Comparison of ENCODE assay signal across 27 mouse cellular contexts in the genomic region with DNA sequence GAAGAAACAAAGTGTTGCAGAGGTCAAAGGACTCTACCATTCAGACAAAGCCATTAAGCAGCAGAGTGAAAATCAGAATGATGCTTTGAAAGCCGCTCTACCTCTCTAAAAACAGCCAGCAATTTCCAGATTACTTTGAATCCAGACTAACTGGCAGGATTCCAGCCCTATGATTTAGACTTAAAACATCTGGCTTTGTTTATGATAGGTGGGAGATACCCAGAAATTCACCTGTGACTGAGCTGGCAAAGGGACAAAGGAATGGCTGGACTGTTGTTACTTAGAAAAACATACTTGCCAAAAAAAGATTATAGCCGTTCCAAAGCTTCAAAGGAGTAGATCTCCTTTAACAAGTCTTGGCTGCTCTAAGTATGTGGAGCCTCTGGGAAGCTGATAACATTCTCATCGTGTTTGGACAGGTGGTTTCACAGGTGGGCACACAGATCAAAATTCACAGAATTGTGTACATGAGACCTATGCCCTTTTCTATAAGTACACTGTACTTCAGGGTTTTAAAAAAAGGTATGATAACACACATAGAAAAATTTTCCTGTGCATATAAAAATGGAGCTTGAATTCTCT.
DNase-seq lines count a peak whose midpoint lies in the region; ATAC-seq and TF ChIP-seq lines count a peak whose summit lies in the region.
"Had no signal": no experiment of that assay in that cellular context is flagged by ENCODE, and none has a peak within 500 bp of the region (broad histone marks: within the 10 kb centered on the region; RNA-seq: fewer than 3 reads in every experiment).

No protein-coding gene starts in this region.

- H3K27me3 ChIP-seq in embryonic facial prominence, embryonic 14.5 days (replicated peaks; ENCODE audit: control insufficient read depth, insufficient read depth, low read length), result no peaks in the 10 kb centered on the region
- H3K27me3 ChIP-seq in embryonic facial prominence, embryonic 10.5 days (replicated peaks; ENCODE audit: low read depth, poor library complexity, severe bottlenecking), result no peaks in the 10 kb centered on the region
- H3K27me3 ChIP-seq in limb, embryonic 14.5 days (ENCODE audit: control insufficient read depth, insufficient read depth, low read length), result no peaks in the 10 kb centered on the region
- H3K27me3 ChIP-seq in limb, embryonic 10.5 days (ENCODE audit: low read depth, poor library complexity, severe bottlenecking), result no peaks in the 10 kb centered on the region
- no peaks in the 10 kb centered on the region for H3K27me3 ChIP-seq in stomach, postnatal 0 days (ENCODE audit: control insufficient read depth, insufficient read depth, low read length)
- H3K27me3 ChIP-seq: embryonic facial prominence, embryonic 15.5 days; forebrain, embryonic 13.5 days; hindbrain, embryonic 13.5 days; liver, embryonic 15.5 days; midbrain, embryonic 13.5 days; neural tube, embryonic 13.5 days had no signal

- no peaks in the 10 kb centered on the region for H3K36me3 ChIP-seq in embryonic facial prominence, embryonic 14.5 days (ENCODE audit: control insufficient read depth, insufficient read depth, low read length)
- no peaks in the 10 kb centered on the region for H3K36me3 ChIP-seq in embryonic facial prominence, embryonic 10.5 days (replicated peaks)
- H3K36me3 ChIP-seq in limb, embryonic 14.5 days (ENCODE audit: control insufficient read depth, insufficient read depth, low read length), result no peaks in the 10 kb centered on the region
- H3K36me3 ChIP-seq in limb, embryonic 10.5 days, result no peaks in the 10 kb centered on the region
- H3K36me3 ChIP-seq in stomach, postnatal 0 days (ENCODE audit: control insufficient read depth, insufficient read depth, low read length), result no peaks in the 10 kb centered on the region
- H3K36me3 ChIP-seq: embryonic facial prominence, embryonic 15.5 days; G1E; hindbrain, embryonic 13.5 days; liver, embryonic 15.5 days; midbrain, embryonic 13.5 days; neural tube, embryonic 13.5 days had no signal

- no peak for TF ChIP-seq EP300 in stomach, postnatal 0 days (optimal IDR thresholded peaks at IDR 0.05)

- no peak overlapping the region for H3K4me2 ChIP-seq in embryonic facial prominence, embryonic 14.5 days (ENCODE audit: low read depth, low read length)
- H3K4me2 ChIP-seq in limb, embryonic 14.5 days (replicated peaks; ENCODE audit: low read depth, low read length, severe bottlenecking), result no peak overlapping the region
- no peak overlapping the region for H3K4me2 ChIP-seq in stomach, postnatal 0 days (replicated peaks; ENCODE audit: low read depth)
- H3K4me2 ChIP-seq: embryonic facial prominence, embryonic 15.5 days; forebrain, embryonic 13.5 days; hindbrain, embryonic 13.5 days; liver, embryonic 15.5 days; midbrain, embryonic 13.5 days; neural tube, embryonic 13.5 days had no signal

- H3K9me3 ChIP-seq in embryonic facial prominence, embryonic 14.5 days (ENCODE audit: control insufficient read depth, low read length), result no peaks in the 10 kb centered on the region
- no peaks in the 10 kb centered on the region for H3K9me3 ChIP-seq in embryonic facial prominence, embryonic 10.5 days
- H3K9me3 ChIP-seq in limb, embryonic 14.5 days (ENCODE audit: control insufficient read depth, low read length), result no peaks in the 10 kb centered on the region
- H3K9me3 ChIP-seq in limb, embryonic 10.5 days (replicated peaks), result no peaks in the 10 kb centered on the region
- no peaks in the 10 kb centered on the region for H3K9me3 ChIP-seq in stomach, postnatal 0 days (ENCODE audit: control insufficient read depth, low read length)
- H3K9me3 ChIP-seq: embryonic facial prominence, embryonic 15.5 days; forebrain, embryonic 13.5 days; G1E; hindbrain, embryonic 13.5 days; liver, embryonic 15.5 days; midbrain, embryonic 13.5 days; neural tube, embryonic 13.5 days had no signal

- H3K9ac ChIP-seq in embryonic facial prominence, embryonic 14.5 days (ENCODE audit: low read depth, low read length), result no peak overlapping the region
- H3K9ac ChIP-seq in limb, embryonic 14.5 days (ENCODE audit: low read depth, low read length, severe bottlenecking), result no peak overlapping the region
- H3K9ac ChIP-seq in stomach, postnatal 0 days (ENCODE audit: low read length), result no peak overlapping the region
- H3K9ac ChIP-seq: embryonic facial prominence, embryonic 15.5 days; forebrain, embryonic 13.5 days; hindbrain, embryonic 13.5 days; liver, embryonic 15.5 days; midbrain, embryonic 13.5 days; neural tube, embryonic 13.5 days had no signal

- TF ChIP-seq POLR2A in limb, embryonic 14.5 days (IDR thresholded peaks at IDR 0.05; ENCODE audit: borderline replicate concordance, extremely low read depth, insufficient read depth, insufficient read length), result no peak

- WGBS in embryonic facial prominence, embryonic 14.5 days, result 31% methylated on average over 3 of the region's 3 CpGs
- WGBS in embryonic facial prominence, embryonic 10.5 days, result 63% methylated on average over 3 of the region's 3 CpGs
- 29% methylated on average over 3 of the region's 3 CpGs for WGBS in limb, embryonic 14.5 days
- 77% methylated on average over 3 of the region's 3 CpGs for WGBS in limb, embryonic 10.5 days
- WGBS in stomach, postnatal 0 days, result 24% methylated on average over 3 of the region's 3 CpGs

- no peak overlapping the region for H3K4me3 ChIP-seq in embryonic facial prominence, embryonic 14.5 days (ENCODE audit: low read depth, low read length)
- no peak overlapping the region for H3K4me3 ChIP-seq in embryonic facial prominence, embryonic 10.5 days
- H3K4me3 ChIP-seq in limb, embryonic 14.5 days (replicated peaks; ENCODE audit: low read length), result no peak overlapping the region
- H3K4me3 ChIP-seq in limb, embryonic 10.5 days, result no peak overlapping the region
- no peak overlapping the region for H3K4me3 ChIP-seq in stomach, postnatal 0 days (ENCODE audit: low read depth, low read length)
- H3K4me3 ChIP-seq: embryonic facial prominence, embryonic 15.5 days; forebrain, embryonic 13.5 days; hindbrain, embryonic 13.5 days; liver, embryonic 15.5 days; midbrain, embryonic 13.5 days; neural tube, embryonic 13.5 days had no signal

- DNase-seq in embryonic facial prominence, embryonic 14.5 days (ENCODE audit: low spot score), result peak; percentile 72
- DNase-seq in embryonic facial prominence, embryonic 10.5 days (ENCODE audit: low spot score), result no peak
- DNase-seq in limb, embryonic 14.5 days (ENCODE audit: low spot score), result peak; percentile 40
- no peak for DNase-seq in limb, embryonic 10.5 days (ENCODE audit: low spot score)
- DNase-seq in fibroblast of lung, adult 2 months (ENCODE audit: low read depth), result peak; percentile 4
- peak; percentile 26 for DNase-seq in stomach, postnatal 0 days (ENCODE audit: low spot score)
- DNase-seq in right cerebral cortex, postnatal 10 days (ENCODE audit: low spot score in 2 of 2), result no peak
- DNase-seq: adrenal gland, postnatal 10 days; cerebellum, adult 11 months; cerebellum, adult 9-10 months; cerebellum, postnatal 36 days; gastrocnemius, postnatal 14 days; heart, postnatal 14 days; kidney, adult 8-10 months; kidney, postnatal 14 days; layer of hippocampus, adult 9-11 months had no signal

- no peak overlapping the region for H3K27ac ChIP-seq in embryonic facial prominence, embryonic 14.5 days (replicated peaks; ENCODE audit: low read depth, low read length)
- H3K27ac ChIP-seq in embryonic facial prominence, embryonic 10.5 days (replicated peaks), result no peak overlapping the region
- H3K27ac ChIP-seq in limb, embryonic 14.5 days (replicated peaks; ENCODE audit: low read depth, low read length), result no peak overlapping the region
- no peak overlapping the region for H3K27ac ChIP-seq in limb, embryonic 10.5 days
- H3K27ac ChIP-seq in stomach, postnatal 0 days (replicated peaks), result no peak overlapping the region
- H3K27ac ChIP-seq: embryonic facial prominence, embryonic 15.5 days; forebrain, embryonic 13.5 days; hindbrain, embryonic 13.5 days; liver, embryonic 15.5 days; macrophage; midbrain, embryonic 13.5 days; neural tube, embryonic 13.5 days had no signal

- peak; percentile 44; the same call in 1 of the 2 replicates for ATAC-seq in embryonic facial prominence, embryonic 14.5 days (ENCODE audit: low read depth)
- no peak for ATAC-seq in limb, embryonic 14.5 days (ENCODE audit: low FRiP score, low read depth)
- ATAC-seq in stomach, postnatal 0 days (ENCODE audit: low FRiP score, low TSS enrichment), result peak; percentile 47; the same call in 1 of the 2 replicates
- ATAC-seq: forebrain, embryonic 13.5 days; intestine, embryonic 16.5 days; lung, postnatal 0 days; midbrain, embryonic 13.5 days; Patski had no signal

- no peak for TF ChIP-seq CTCF in stomach, postnatal 0 days (IDR thresholded peaks at IDR 0.05; ENCODE audit: low read depth)

- no peaks in the 10 kb centered on the region for H3K4me1 ChIP-seq in embryonic facial prominence, embryonic 14.5 days (ENCODE audit: control insufficient read depth, insufficient read depth, low read length)
- no peaks in the 10 kb centered on the region for H3K4me1 ChIP-seq in embryonic facial prominence, embryonic 10.5 days
- no peaks in the 10 kb centered on the region for H3K4me1 ChIP-seq in limb, embryonic 14.5 days (ENCODE audit: control insufficient read depth, insufficient read depth, low read length)
- no peaks in the 10 kb centered on the region for H3K4me1 ChIP-seq in limb, embryonic 10.5 days
- H3K4me1 ChIP-seq in stomach, postnatal 0 days (replicated peaks; ENCODE audit: control insufficient read depth, insufficient read depth), result no peaks in the 10 kb centered on the region
- H3K4me1 ChIP-seq: embryonic facial prominence, embryonic 15.5 days; forebrain, embryonic 13.5 days; hindbrain, embryonic 13.5 days; liver, embryonic 15.5 days; midbrain, embryonic 13.5 days; neural tube, embryonic 13.5 days had no signal

Comparison
In these comparisons a context has a peak if more than half of its experiments do, and no peak if none do; other contexts are left out.
1. DNase-seq: peak in embryonic facial prominence, embryonic 14.5 days (single experiment), limb, embryonic 14.5 days (single experiment), fibroblast of lung, adult 2 months (single experiment) and stomach, postnatal 0 days (single experiment); none in embryonic facial prominence, embryonic 10.5 days (single experiment), limb, embryonic 10.5 days (single experiment) and right cerebral cortex, postnatal 10 days (0 of 2).